Mouse (Mus musculus): Measurements from ENCODE around the gene Hoxa7.

DNA sequence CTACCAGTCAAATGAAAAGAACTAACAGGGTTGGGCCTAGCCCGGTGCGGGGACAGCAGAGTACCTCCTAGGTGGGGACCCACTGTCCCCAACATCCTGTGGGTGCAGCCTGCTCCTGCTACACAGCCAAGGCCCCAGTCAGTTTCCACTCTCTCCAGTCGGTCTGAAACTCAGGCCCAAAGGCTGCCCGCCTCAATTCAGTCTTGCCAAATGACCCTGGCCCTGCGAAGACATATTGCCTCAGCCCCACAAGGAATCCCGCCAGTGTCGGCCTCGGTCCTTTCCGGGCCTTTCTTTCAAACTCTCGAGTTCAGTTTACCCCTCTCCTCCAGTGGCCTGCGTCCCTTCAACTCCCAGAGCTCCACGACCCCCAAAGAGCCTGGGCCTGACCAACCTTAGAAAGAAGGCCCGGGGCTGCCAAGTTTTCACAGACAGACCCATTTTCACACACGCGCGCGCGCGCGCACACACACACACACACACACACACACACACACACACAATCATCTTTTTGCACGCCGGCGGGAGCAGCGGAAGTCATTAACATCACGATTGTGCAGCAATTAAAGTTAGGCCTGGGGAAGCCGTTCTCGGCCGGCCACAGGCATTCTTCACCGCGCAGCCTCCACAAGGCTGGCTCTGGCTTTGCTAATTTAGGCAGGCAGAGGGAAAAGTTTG, 21.4 kb downstream of the Hoxa7 start:
- TF ChIP-seq CTCF (IDR thresholded peaks at IDR 0.05; ENCODE audit: insufficient read depth, low read depth, low read length) (no peak), POLR2A (IDR thresholded peaks at IDR 0.05; ENCODE audit: insufficient read depth, low read depth, low read length) (no peak)
